Mouse (Mus musculus) midbrain, embryonic 16.5 days (tissue): ENCODE measurements around the gene Zpbp2. TPM values are rescaled to one million over a fixed set of nuclear protein-coding genes. Genes with fewer than 3 reads are reported as not detected.

Experiments used
- ATAC-seq: fragments of 200-750 bp; cut with Nextera tagmentation; 2 replicates; pipeline ENCODE4 v1.8.0; 2017; ENCODE audit warnings: moderate TSS enrichment
- H3K27ac ChIP-seq: fragments of 300-500 bp; sonication (generic); 2 replicates; pipeline ENCODE4 v1.5.1; 2014; ENCODE audit warnings: mild to moderate bottlenecking, low read length, mixed read lengths
- H3K27me3 ChIP-seq: fragments of 300-500 bp; sonication (generic); 2 replicates; pipeline ENCODE4 v1.6.1; 2014; ENCODE audit warnings: low read depth, low read length, mixed read lengths; ENCODE audit not compliant: control insufficient read depth, insufficient read depth
- H3K36me3 ChIP-seq: fragments of 300-500 bp; sonication (generic); 2 replicates; pipeline ENCODE4 v1.6.1; 2014; ENCODE audit warnings: mild to moderate bottlenecking, low read length, moderate library complexity, mixed read lengths; ENCODE audit not compliant: control insufficient read depth, insufficient read depth
- H3K4me1 ChIP-seq: fragments of 300-500 bp; sonication (generic); 2 replicates; pipeline ENCODE4 v1.6.1; 2014; ENCODE audit warnings: mild to moderate bottlenecking, low read length, mixed read lengths; ENCODE audit not compliant: control insufficient read depth, insufficient read depth
- H3K4me2 ChIP-seq: fragments of 300-500 bp; sonication (generic); 2 replicates; pipeline ENCODE4 v1.6.1; 2014; ENCODE audit warnings: mild to moderate bottlenecking, low read length, mixed read lengths
- H3K4me3 ChIP-seq: fragments of 300-500 bp; sonication (generic); 2 replicates; pipeline ENCODE4 v1.5.1; 2014; ENCODE audit warnings: low read depth, mild to moderate bottlenecking, low read length, moderate library complexity, mixed read lengths
- H3K9ac ChIP-seq: fragments of 300-500 bp; sonication (generic); 2 replicates; pipeline ENCODE4 v1.6.1; 2014; ENCODE audit warnings: low read depth, low read length, mixed read lengths
- H3K9me3 ChIP-seq: fragments of 300-500 bp; sonication (generic); replicated peaks from 2 replicates; pipeline ENCODE4 v1.6.1; 2014; ENCODE audit warnings: mild to moderate bottlenecking, low read length, mixed read lengths; ENCODE audit not compliant: control insufficient read depth, poor library complexity, severe bottlenecking
- WGBS: fragments of 180-500 bp; shearing (Covaris S2); extraction: QIAGEN DNeasy Blood & Tissue Kit; methylation state at CpG from one replicate; pipeline ENCODE4 v1.1.7; 2014; 5-methylcytosine and 5-hydroxymethylcytosine counted together
- polyA plus RNA-seq: library from polyadenylated mRNA; unstranded; fragments of >200 nt; fragmentation: Nextera tagmentation; extraction: Ambion mirVana; gene quantifications from 2 replicates; pipeline ENCODE4 v1.2.1, GENCODE M21; 2015

The Zpbp2 gene
- polyA plus RNA-seq, 1 experiment from 2014 or later = 0.15 TPM

DNA sequence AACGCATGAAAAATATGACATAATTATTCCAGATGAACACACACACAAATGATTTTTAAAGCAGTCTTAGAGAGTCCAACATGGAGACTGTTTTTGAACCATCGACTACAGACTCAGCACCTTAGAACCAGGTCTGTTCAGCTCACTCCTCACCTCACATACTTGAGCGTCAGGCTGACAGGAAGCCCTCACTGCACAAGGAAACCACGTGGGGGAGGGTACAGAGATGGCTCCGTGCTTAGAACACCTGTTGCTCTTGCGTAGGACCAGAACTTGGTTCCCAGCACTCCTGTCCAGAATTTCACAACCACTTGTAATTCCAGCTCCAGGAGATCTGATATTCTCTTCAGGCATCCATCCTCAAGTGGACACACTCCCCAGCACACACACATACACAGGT lies 44.1 kb downstream of the Zpbp2 start:
- Histone ChIP-seq H3K9ac (no peak overlapping the region), H3K27me3 (peaks cover 5% of the 10 kb centered on the region), H3K9me3 (no peaks in the 10 kb centered on the region), H3K4me3 (no peak overlapping the region), H3K27ac (no peak overlapping the region), H3K4me2 (no peak overlapping the region), H3K4me1 (no peaks in the 10 kb centered on the region), H3K36me3 (no peaks in the 10 kb centered on the region)
- WGBS = 77% methylated on average over 6 of the region's 6 CpGs
- no peak for ATAC-seq

DNA sequence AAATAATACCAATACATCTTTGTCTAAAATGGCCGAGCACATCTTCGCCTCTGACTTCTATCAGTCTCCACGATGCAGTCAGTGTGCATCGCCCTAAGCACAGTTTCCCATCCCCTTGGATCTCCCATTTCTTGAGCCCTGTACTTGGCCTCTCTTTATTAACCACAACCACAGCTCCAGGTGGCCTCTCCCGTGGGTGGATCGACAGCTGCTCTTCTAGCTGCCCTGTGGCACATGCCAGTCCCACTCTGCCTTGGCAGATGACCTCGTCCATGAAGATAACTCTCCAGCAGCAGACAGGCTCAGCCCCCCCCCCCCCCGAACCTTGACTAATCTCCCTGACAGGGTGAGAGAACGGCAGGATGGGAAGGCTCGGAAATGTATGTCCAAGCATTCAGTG lies 44.6 kb downstream of the Zpbp2 start:
- H3K9me3 ChIP-seq = no peaks in the 10 kb centered on the region
- no peak overlapping the region for H3K27ac ChIP-seq
- no peak for ATAC-seq
- WGBS = 70% methylated on average over 10 of the region's 10 CpGs
- H3K4me3 ChIP-seq = no peak overlapping the region
- H3K9ac ChIP-seq = no peak overlapping the region
- H3K4me1 ChIP-seq = no peaks in the 10 kb centered on the region
- H3K4me2 ChIP-seq = no peak overlapping the region
- peaks cover 5% of the 10 kb centered on the region for H3K27me3 ChIP-seq
- H3K36me3 ChIP-seq = no peaks in the 10 kb centered on the region

DNA sequence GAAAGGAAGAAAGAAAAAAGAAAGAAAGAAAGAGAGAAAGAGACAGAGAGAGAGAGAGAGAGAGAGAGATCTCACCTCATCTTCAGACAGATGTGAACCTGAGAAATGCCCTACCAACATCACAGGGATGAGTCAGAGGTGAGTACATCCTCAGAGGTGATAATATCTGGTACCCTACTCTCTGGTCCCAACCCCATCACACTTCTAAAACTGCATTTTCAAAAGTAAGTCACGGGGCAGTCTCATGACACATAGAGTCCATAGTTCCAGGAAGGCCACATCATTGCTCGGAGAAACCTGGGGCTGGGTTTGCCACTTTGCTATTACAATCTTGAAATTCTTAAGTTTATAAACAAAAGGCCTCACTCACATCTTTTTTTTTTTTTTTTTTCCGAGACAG lies 45.1 kb downstream of the Zpbp2 start:
- 85% methylated on average over 3 of the region's 3 CpGs for WGBS

DNA sequence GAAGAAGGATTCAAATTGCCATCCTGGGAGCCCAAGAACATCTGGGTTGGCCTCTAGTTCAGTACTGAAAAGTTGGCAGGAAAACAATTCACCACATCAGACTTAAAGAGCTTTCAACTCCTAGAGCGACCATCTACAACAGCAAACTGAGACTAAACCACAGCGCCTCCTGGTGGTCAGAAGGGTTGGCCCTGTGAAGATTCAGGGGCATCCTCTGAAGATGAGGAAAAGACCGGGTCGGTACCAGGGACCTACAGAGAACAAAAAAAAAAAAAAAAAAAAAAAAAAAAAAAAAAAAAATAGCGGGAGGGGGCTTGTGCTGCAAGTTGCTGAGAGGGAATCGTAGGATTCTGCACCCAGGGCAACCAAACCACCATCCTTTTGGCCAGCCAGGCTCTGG lies 46.5 kb downstream of the Zpbp2 start:
- H3K27me3 ChIP-seq = peaks cover 8% of the 10 kb centered on the region
- no peak for ATAC-seq
- H3K4me3 ChIP-seq = no peak overlapping the region
- 48% methylated on average over 6 of the region's 6 CpGs for WGBS
- H3K9ac ChIP-seq = no peak overlapping the region
- no peaks in the 10 kb centered on the region for H3K9me3 ChIP-seq
- no peak overlapping the region for H3K27ac ChIP-seq
- H3K4me1 ChIP-seq = 0 out of 2 replicates have a peak, but pooled peaks cover 2% of the 10 kb centered on the region
- H3K4me2 ChIP-seq = no peak overlapping the region
- H3K36me3 ChIP-seq = no peaks in the 10 kb centered on the region

More for the DNA sequence above, 45.1 kb downstream of the Zpbp2 start:
- H3K9me3 ChIP-seq = no peaks in the 10 kb centered on the region
- no peak for ATAC-seq
- peaks cover 5% of the 10 kb centered on the region for H3K27me3 ChIP-seq
- H3K36me3 ChIP-seq = no peaks in the 10 kb centered on the region
- H3K4me2 ChIP-seq = no peak overlapping the region
- no peak overlapping the region for H3K27ac ChIP-seq
- H3K4me1 ChIP-seq = no peaks in the 10 kb centered on the region
- H3K4me3 ChIP-seq = no peak overlapping the region
- H3K9ac ChIP-seq = no peak overlapping the region

DNA sequence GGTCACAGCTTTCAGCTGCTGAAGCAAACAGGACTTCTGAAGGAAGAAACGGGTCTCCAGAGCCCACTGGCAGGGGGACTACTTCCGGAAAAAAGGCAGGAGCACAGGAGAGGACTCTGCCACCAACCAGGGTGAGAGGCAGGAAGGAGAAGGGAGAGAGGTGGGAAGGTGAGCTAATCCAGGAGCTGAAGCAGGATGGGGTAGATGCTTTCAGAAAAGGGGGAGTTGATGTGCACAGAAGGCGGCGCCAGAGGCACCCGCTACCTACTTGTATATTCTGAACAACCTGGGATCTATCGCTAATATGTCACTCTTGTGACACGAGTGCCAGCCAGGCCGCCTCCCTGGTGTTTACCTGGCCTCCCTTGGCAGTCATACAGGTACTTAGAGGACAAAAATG lies 47.1 kb downstream of the Zpbp2 start, which contains the start of gene Lrrc3c:
Gene Lrrc3c (plus strand): TSS at position 301 of the 400 bp plus-strand sequence.
- Histone ChIP-seq H3K4me2 (no peak within 1 kb of the TSS), H3K36me3 (no peaks in the 10 kb centered on the region), H3K4me3 (no peak within 1 kb of the TSS), H3K9ac (no peak within 1 kb of the TSS), H3K27me3 (peaks cover 8% of the 10 kb centered on the region; the same call in 1 of the 2 replicates), H3K27ac (no peak within 1 kb of the TSS), H3K9me3 (no peaks in the 10 kb centered on the region), H3K4me1 (peaks cover 2% of the 10 kb centered on the region; the same call in 1 of the 2 replicates)
- WGBS = 94% methylated on average over 8 of the region's 8 CpGs
- no peak for ATAC-seq

DNA sequence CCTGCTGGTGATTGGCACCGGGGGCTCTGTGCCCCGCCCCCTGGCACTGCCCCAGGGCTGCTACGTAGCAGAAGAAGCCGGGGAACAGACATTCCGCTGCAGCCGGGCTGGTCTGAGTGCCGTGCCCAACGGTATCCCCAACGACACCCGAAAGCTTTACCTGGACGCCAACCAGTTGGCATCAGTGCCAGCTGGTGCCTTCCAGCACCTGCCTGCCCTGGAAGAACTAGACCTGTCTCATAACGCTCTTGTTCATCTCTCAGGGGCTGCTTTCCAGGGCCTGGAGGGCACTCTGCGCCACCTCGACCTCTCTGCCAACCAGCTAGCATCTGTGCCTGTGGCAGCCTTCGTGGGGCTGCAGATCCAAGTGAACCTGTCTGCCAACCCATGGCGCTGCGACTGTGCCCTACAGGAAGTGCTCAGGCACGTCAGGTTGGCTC lies 48.0 kb downstream of the Zpbp2 start:
- WGBS = 65% methylated on average over 18 of the region's 18 CpGs
- Histone ChIP-seq H3K4me1 (peaks cover 2% of the 10 kb centered on the region; the same call in 1 of the 2 replicates), H3K9me3 (no peaks in the 10 kb centered on the region), H3K4me3 (no peak overlapping the region), H3K36me3 (no peaks in the 10 kb centered on the region), H3K27me3 (peaks cover 8% of the 10 kb centered on the region; the same call in 1 of the 2 replicates), H3K27ac (no peak overlapping the region), H3K9ac (no peak overlapping the region), H3K4me2 (no peak overlapping the region)
- ATAC-seq = no peak

DNA sequence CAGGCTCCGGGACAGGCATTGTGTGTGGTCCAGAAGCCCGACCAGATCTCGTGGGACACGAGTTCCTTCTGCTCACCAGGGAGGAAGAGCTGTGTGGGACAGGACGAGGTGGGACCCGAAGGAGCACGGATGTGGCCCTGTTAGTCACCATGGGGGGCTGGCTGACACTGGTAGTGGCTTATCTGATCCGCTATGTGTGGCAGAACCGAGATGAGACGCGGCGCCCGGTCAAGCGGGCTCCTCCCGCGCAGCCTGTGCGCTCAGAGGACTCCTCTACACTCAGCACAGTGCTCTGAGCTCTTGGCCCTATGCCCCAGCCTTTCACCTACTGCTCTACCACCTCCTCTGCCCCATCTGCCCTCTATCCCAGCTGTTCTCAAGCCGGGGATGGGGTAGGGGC lies 48.4 kb downstream of the Zpbp2 start:
- peaks cover 8% of the 10 kb centered on the region; the same call in 1 of the 2 replicates for H3K27me3 ChIP-seq
- WGBS = 26% methylated on average over 18 of the region's 18 CpGs
- no peak overlapping the region for H3K4me3 ChIP-seq
- H3K4me1 ChIP-seq = peaks cover 2% of the 10 kb centered on the region; the same call in 1 of the 2 replicates
- H3K9ac ChIP-seq = no peak overlapping the region
- no peak overlapping the region for H3K27ac ChIP-seq
- ATAC-seq = no peak
- no peak overlapping the region for H3K4me2 ChIP-seq
- no peaks in the 10 kb centered on the region for H3K9me3 ChIP-seq
- no peaks in the 10 kb centered on the region for H3K36me3 ChIP-seq

DNA sequence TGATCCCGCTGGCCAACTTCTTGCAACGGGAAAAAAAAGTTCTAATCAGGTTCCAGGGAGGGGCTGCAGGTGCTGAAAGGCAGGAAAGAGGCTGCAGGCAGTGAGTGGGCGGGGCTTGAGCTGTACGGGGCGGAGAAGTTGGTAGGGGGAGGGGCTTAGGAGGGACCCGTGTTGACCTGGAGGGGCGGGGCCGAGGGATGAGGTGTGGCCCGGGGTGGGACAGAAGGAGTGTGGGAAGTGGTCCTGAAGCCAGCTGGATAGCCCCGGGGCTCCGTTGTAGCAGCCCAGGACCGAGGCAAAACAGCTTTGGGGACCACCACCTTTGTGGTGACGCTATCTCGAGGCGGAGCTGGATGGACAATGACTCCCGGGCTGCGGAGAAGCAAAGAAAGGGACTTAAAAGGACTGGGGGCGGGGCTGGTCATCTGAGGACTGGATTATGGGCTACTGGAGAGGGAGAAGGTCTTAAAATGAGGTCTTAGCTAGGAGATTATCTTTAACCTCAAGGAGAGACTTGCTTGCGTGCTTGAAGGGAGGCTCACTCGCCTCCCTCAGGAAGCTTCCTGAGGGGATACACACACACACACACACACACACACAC lies 51.3 kb downstream of the Zpbp2 start:
- Histone ChIP-seq H3K4me1 (peaks cover 2% of the 10 kb centered on the region; the same call in 1 of the 2 replicates), H3K9me3 (no peaks in the 10 kb centered on the region), H3K4me2 (peak overlapping the region; percentile 58), H3K36me3 (no peaks in the 10 kb centered on the region), H3K9ac (0 out of 2 replicates have a peak overlapping the region, but pooled peaks have one; percentile 43), H3K27ac (no peak overlapping the region), H3K4me3 (peak overlapping the region; percentile 32), H3K27me3 (peaks cover 8% of the 10 kb centered on the region; the same call in 1 of the 2 replicates)
- no peak for ATAC-seq
- WGBS = 1% methylated on average over 20 of the region's 20 CpGs

DNA sequence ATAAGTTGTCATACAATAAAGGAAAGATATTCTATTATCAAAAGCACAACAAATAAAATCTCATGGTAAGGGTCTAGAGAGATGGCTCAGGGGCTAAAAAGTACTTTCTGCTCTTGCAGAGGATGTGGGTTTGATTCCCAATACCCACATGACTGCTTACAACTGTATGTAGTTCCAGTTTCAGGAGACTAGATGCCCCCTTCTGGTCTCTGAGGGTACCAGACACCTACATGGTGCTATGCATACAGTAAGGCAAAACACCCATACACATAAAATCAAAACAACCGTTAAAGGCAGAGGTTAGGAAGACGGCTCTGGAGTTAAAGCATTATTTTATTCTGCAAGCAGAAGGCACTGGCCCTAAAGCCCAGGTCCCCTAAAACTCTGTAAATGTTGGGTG lies 53.1 kb downstream of the Zpbp2 start:
- peaks cover 2% of the 10 kb centered on the region; the same call in 1 of the 2 replicates for H3K4me1 ChIP-seq
- no peak for ATAC-seq
- H3K4me2 ChIP-seq = no peak overlapping the region
- H3K27me3 ChIP-seq = peaks cover 7% of the 10 kb centered on the region; the same call in 1 of the 2 replicates
- H3K36me3 ChIP-seq = no peaks in the 10 kb centered on the region
- no peak overlapping the region for H3K27ac ChIP-seq
- H3K9me3 ChIP-seq = no peaks in the 10 kb centered on the region
- WGBS = 89% methylated on average over 2 of the region's 2 CpGs
- H3K4me3 ChIP-seq = no peak overlapping the region
- no peak overlapping the region for H3K9ac ChIP-seq
